Mouse (Mus musculus) CH12.LX (cell line): ENCODE data around the gene S100a14. TPM values are rescaled to one million over a fixed set of nuclear protein-coding genes. Genes with fewer than 3 reads are reported as not detected.

ENCODE experiments used
- DNase-seq: peaks from one replicate; pipeline ENCODE4 v3.0.0-alpha.2; 2013; ENCODE audit errors: extremely low read depth
- H3K27ac ChIP-seq: 2 replicates; pipeline ENCODE4 v1.5.1; 2012; ENCODE audit warnings: low read depth, mild to moderate bottlenecking, control low read depth, moderate library complexity; ENCODE audit not compliant: insufficient read depth
- H3K27me3 ChIP-seq: replicated peaks from 2 replicates; pipeline ENCODE3; 2012; ENCODE audit warnings: inconsistent platforms
- H3K36me3 ChIP-seq, 2 experiments: replicated peaks in 1 of 2; 2 replicates each; pipeline versions ENCODE3 to v1.6.1; 2012; ENCODE audit warnings: inconsistent platforms in 1 of 2, low read length in 1 of 2, mild to moderate bottlenecking in 1 of 2, mixed read lengths in 1 of 2, moderate library complexity in 1 of 2; ENCODE audit not compliant: control insufficient read depth in 1 of 2, insufficient read depth in 1 of 2
- H3K4me1 ChIP-seq, 2 experiments: 2 replicates each; pipeline ENCODE4 v1.6.1; 2012; ENCODE audit warnings: inconsistent platforms in 1 of 2, moderate library complexity in 1 of 2; ENCODE audit not compliant: insufficient read depth in 2 of 2, control insufficient read depth in 1 of 2
- H3K4me2 ChIP-seq: 2 replicates; pipeline ENCODE4 v1.6.1; 2012; ENCODE audit warnings: low read depth, mild to moderate bottlenecking, control low read depth; ENCODE audit not compliant: poor library complexity, insufficient read depth, severe bottlenecking
- H3K4me3 ChIP-seq, 3 experiments: fragments of 150-350 bp in 1 of 3; sonication (generic) in 1 of 3; replicated peaks in 1 of 3; 2 replicates each; pipeline versions ENCODE3 to v1.5.1; 2011 to 2012; ENCODE audit warnings: low read depth in 2 of 3, low read length in 2 of 3, mild to moderate bottlenecking in 2 of 3, moderate library complexity in 2 of 3, control low read depth in 1 of 3, improper control_type of control experiment in 1 of 3, inconsistent platforms in 1 of 3, mixed read lengths in 1 of 3; ENCODE audit not compliant: poor library complexity in 1 of 3
- H3K79me2 ChIP-seq: replicated peaks from 2 replicates; pipeline ENCODE4 v1.6.1; 2012; ENCODE audit warnings: mild to moderate bottlenecking, moderate library complexity; ENCODE audit not compliant: control insufficient read depth, poor library complexity, insufficient read depth, severe bottlenecking; ENCODE audit errors: extremely low read depth
- H3K9ac ChIP-seq: 2 replicates; pipeline ENCODE4 v1.6.1; 2012; ENCODE audit warnings: low read depth, mild to moderate bottlenecking, control low read depth, moderate library complexity; ENCODE audit not compliant: insufficient read depth
- H3K9me3 ChIP-seq: replicated peaks from 2 replicates; pipeline ENCODE3; 2012; ENCODE audit warnings: low read length, inconsistent platforms, mixed read lengths
- BHLHE40 ChIP-seq: IDR thresholded peaks from 2 replicates; pipeline ENCODE4 v1.6.1; 2011; ENCODE audit warnings: mild to moderate bottlenecking, low read depth, low read length, improper control_type of control experiment
- CHD1 ChIP-seq: IDR thresholded peaks from 2 replicates; pipeline ENCODE4 v1.6.1; 2012; ENCODE audit warnings: low read depth, low read length, improper control_type of control experiment, inconsistent platforms
- CHD2 ChIP-seq: IDR thresholded peaks from 2 replicates; pipeline ENCODE4 v1.6.1; 2011; ENCODE audit warnings: low read length, improper control_type of control experiment
- CTCF ChIP-seq, 2 experiments: IDR thresholded peaks in 1 of 2; conservative IDR thresholded peaks in 1 of 2; 2 replicates each; pipeline ENCODE4 v1.5.1; 2011 to 2012; ENCODE audit warnings: low read depth in 2 of 2, low read length in 2 of 2, improper control_type of control experiment in 1 of 2, inconsistent platforms in 1 of 2, mild to moderate bottlenecking in 1 of 2, moderate library complexity in 1 of 2
- E2F4 ChIP-seq: IDR thresholded peaks from 2 replicates; pipeline ENCODE4 v1.6.1; 2011; ENCODE audit warnings: low read depth, low read length, improper control_type of control experiment; ENCODE audit not compliant: insufficient replicate concordance
- ELF1 ChIP-seq: IDR thresholded peaks from 2 replicates; pipeline ENCODE4 v1.6.1; 2014; ENCODE audit warnings: low read depth, mild to moderate bottlenecking, inconsistent platforms, low read length, improper control_type of control experiment
- EP300 ChIP-seq: IDR thresholded peaks from 2 replicates; pipeline ENCODE4 v1.6.1; 2011; ENCODE audit warnings: low read length, improper control_type of control experiment
- ETS1 ChIP-seq: conservative IDR thresholded peaks from 2 replicates; pipeline ENCODE4 v1.6.1; 2012; ENCODE audit warnings: low read depth, mild to moderate bottlenecking, inconsistent platforms, low read length, improper control_type of control experiment, moderate library complexity
- GABPA ChIP-seq: IDR thresholded peaks from 2 replicates; pipeline ENCODE4 v1.6.1; 2012; ENCODE audit warnings: low read depth, low read length, improper control_type of control experiment, inconsistent platforms; ENCODE audit not compliant: insufficient replicate concordance
- HCFC1 ChIP-seq: IDR thresholded peaks from 2 replicates; pipeline ENCODE4 v1.6.1; 2012; ENCODE audit warnings: low read depth, mild to moderate bottlenecking, inconsistent platforms, low read length, improper control_type of control experiment
- IRF4 ChIP-seq: IDR thresholded peaks from 2 replicates; pipeline ENCODE4 v1.6.1; 2014; ENCODE audit warnings: low read depth, mild to moderate bottlenecking, inconsistent platforms, low read length, improper control_type of control experiment
- JUND ChIP-seq: conservative IDR thresholded peaks from 2 replicates; pipeline ENCODE4 v1.6.1; 2011; ENCODE audit warnings: low read depth, low read length, improper control_type of control experiment
- KAT2A ChIP-seq: IDR thresholded peaks from 2 replicates; pipeline ENCODE4 v1.6.1; 2012; ENCODE audit warnings: low read length, improper control_type of control experiment, inconsistent platforms; ENCODE audit not compliant: insufficient replicate concordance
- MAFK ChIP-seq: IDR thresholded peaks from 2 replicates; pipeline ENCODE4 v1.6.1; 2011; ENCODE audit warnings: low read length, improper control_type of control experiment; ENCODE audit not compliant: insufficient replicate concordance
- MAX ChIP-seq: IDR thresholded peaks from 2 replicates; pipeline ENCODE4 v1.6.1; 2011; ENCODE audit warnings: low read length, improper control_type of control experiment
- MAZ ChIP-seq: IDR thresholded peaks from 2 replicates; pipeline ENCODE4 v1.6.1; 2012; ENCODE audit warnings: low read depth, mild to moderate bottlenecking, inconsistent platforms, low read length, improper control_type of control experiment, moderate library complexity
- MEF2A ChIP-seq: IDR thresholded peaks from 2 replicates; pipeline ENCODE4 v1.6.1; 2014; ENCODE audit warnings: low read depth, mild to moderate bottlenecking, inconsistent platforms, low read length, improper control_type of control experiment, borderline replicate concordance
- MXI1 ChIP-seq: IDR thresholded peaks from 2 replicates; pipeline ENCODE4 v1.6.1; 2011; ENCODE audit warnings: mild to moderate bottlenecking, low read depth, low read length, improper control_type of control experiment
- NRF1 ChIP-seq: IDR thresholded peaks from 2 replicates; pipeline ENCODE4 v1.6.1; 2014; ENCODE audit warnings: low read depth, mild to moderate bottlenecking, inconsistent platforms, low read length, improper control_type of control experiment, moderate library complexity
- PAX5 ChIP-seq: IDR thresholded peaks from 2 replicates; pipeline ENCODE4 v1.6.1; 2012; ENCODE audit warnings: low read length, inconsistent platforms, mixed read lengths
- POLR2AphosphoS2 ChIP-seq: IDR thresholded peaks from 2 replicates; pipeline ENCODE4 v1.6.1; 2011; ENCODE audit warnings: low read depth, low read length, improper control_type of control experiment
- RAD21 ChIP-seq: IDR thresholded peaks from 2 replicates; pipeline ENCODE4 v1.6.1; 2011; ENCODE audit warnings: low read depth, mild to moderate bottlenecking, low read length, improper control_type of control experiment, moderate library complexity
- SIN3A ChIP-seq: IDR thresholded peaks from 2 replicates; pipeline ENCODE4 v1.6.1; 2012; ENCODE audit warnings: low read length, improper control_type of control experiment, inconsistent platforms
- SMC3 ChIP-seq: IDR thresholded peaks from 2 replicates; pipeline ENCODE4 v1.6.1; 2011; ENCODE audit warnings: low read depth, low read length, improper control_type of control experiment
- TBP ChIP-seq: conservative IDR thresholded peaks from 2 replicates; pipeline ENCODE4 v1.6.1; 2011; ENCODE audit warnings: low read depth, low read length, improper control_type of control experiment
- TCF12 ChIP-seq: IDR thresholded peaks from 2 replicates; pipeline ENCODE4 v1.6.1; 2014; ENCODE audit warnings: low read depth, mild to moderate bottlenecking, inconsistent platforms, low read length, improper control_type of control experiment
- UBTF ChIP-seq: IDR thresholded peaks from 2 replicates; pipeline ENCODE4 v1.6.1; 2012; ENCODE audit warnings: low read depth, mild to moderate bottlenecking, inconsistent platforms, low read length, improper control_type of control experiment, moderate library complexity
- USF1 ChIP-seq: IDR thresholded peaks from 2 replicates; pipeline ENCODE4 v1.6.1; 2014; ENCODE audit warnings: low read depth, mild to moderate bottlenecking, inconsistent platforms, low read length, improper control_type of control experiment
- USF2 ChIP-seq: conservative IDR thresholded peaks from 2 replicates; pipeline ENCODE4 v1.6.1; 2011; ENCODE audit warnings: low read depth, low read length, improper control_type of control experiment
- ZMIZ1 ChIP-seq: IDR thresholded peaks from 2 replicates; pipeline ENCODE4 v1.6.1; 2012; ENCODE audit warnings: low read depth, mild to moderate bottlenecking, inconsistent platforms, low read length, improper control_type of control experiment
- ZNF384 ChIP-seq: IDR thresholded peaks from 2 replicates; pipeline ENCODE4 v1.6.1; 2012; ENCODE audit warnings: low read depth, low read length, improper control_type of control experiment, inconsistent platforms
- dilution Hi-C: fragments of 300-500 bp; cut with MboI; formaldehyde crosslinking; loops from 2 replicates; pipeline ENCODE4 v1.14.3; 2020; ENCODE audit warnings: low sequenced_read_pairs; ENCODE audit not compliant: extremely low pct_unique_long_range_greater_than_20kb, extremely low pct_ligation_motif_present
- in situ Hi-C: fragments of 300-500 bp; cut with MboI; formaldehyde crosslinking; loops from 3 replicates; pipeline ENCODE4 v1.14.3; 2019; ENCODE audit warnings: low sequenced_read_pairs, low pct_ligation_motif_present, low pct_unique_long_range_greater_than_20kb, mixed read lengths
- polyA plus RNA-seq: library from polyadenylated mRNA; unstranded; fragments of >175 nt; gene quantifications from 2 replicates; pipeline ENCODE4 v1.2.1, GENCODE M21; 2012; ENCODE audit warnings: low read depth; ENCODE audit not compliant: insufficient read length
- total RNA-seq, 2 experiments: library from RNA; depleted of rRNA; stranded (reverse); fragments of 300-350 nt in 1 of 2; fragments of >200 nt in 1 of 2; gene quantifications; 2 replicates each; pipeline ENCODE4 v1.2.3; 2012 to 2014

S100a14 gene
- total and polyA plus RNA-seq, 3 experiments, result not detected

GRCm38 (mm10) chr3:90513796-90514590 is 12.7 kb upstream of the S100a14 start, which contains the start of the genes S100a1 and S100a13:
TSS of gene S100a1 (minus strand) at chr3:90514392.
TSS of gene S100a13 (plus strand) at chr3:90514435.
- dilution Hi-C loops, result no loop called here
- H3K27ac ChIP-seq, result no peak within 1 kb of the TSS
- in situ Hi-C loops, result no loop called here

GRCm38 (mm10) chr3:90514691-90515090 is 12.0 kb upstream of the S100a14 start:
- Histone ChIP-seq H3K4me1 (peaks cover 9 to 18% of the 10 kb centered on the region in 2 experiments; a peak in 2 of 4 replicates), H3K27me3 (no peaks in the 10 kb centered on the region), H3K36me3 (peaks cover 2 to 21% of the 10 kb centered on the region in 2 experiments), H3K79me2 (no peaks in the 10 kb centered on the region), H3K27ac (no peak overlapping the region), H3K9ac (peak overlapping the region; percentile 78), H3K4me3 (peak overlapping the region; percentile 62 to 67 (median 66)), H3K9me3 (no peaks in the 10 kb centered on the region), H3K4me2 (peak overlapping the region; percentile 82)
- dilution Hi-C loops (no loop called here), in situ Hi-C loops (no loop called here)
- DNase-seq, result peak; percentile 54
- TF ChIP-seq CHD1 (no peak), ETS1 (no peak; the same call in 1 of the 2 replicates), GABPA (no peak), ZNF384 (no peak), JUND (no peak), BHLHE40 (peak; percentile 41; the same call in 1 of the 2 replicates), POLR2AphosphoS2 (peak; percentile 63; the same call in 1 of the 2 replicates), PAX5 (no peak), ELF1 (peak; percentile 60; the same call in 1 of the 2 replicates), EP300 (0 out of 2 replicates have a peak, but pooled peaks have one; percentile 17), TCF12 (peak; percentile 67), NRF1 (no peak), MXI1 (peak; percentile 96), IRF4 (peak; percentile 40), UBTF (no peak), CHD2 (no peak), E2F4 (no peak), TBP (peak; percentile 78; the same call in 1 of the 2 replicates), SMC3 (no peak), CTCF (conservative IDR thresholded peaks at IDR 0.05 in 1 of 2, IDR thresholded peaks at IDR 0.05 in 1 of 2; ENCODE audit: low read depth in 2 of 2, low read length in 2 of 2) (no peak), USF1 (no peak), KAT2A (no peak), SIN3A (peak; percentile 80), RAD21 (no peak)

More at GRCm38 (mm10) chr3:90513796-90514590, 12.7 kb upstream of the S100a14 start, which contains the start of the genes S100a1 and S100a13:
- Histone ChIP-seq H3K9me3 (no peaks in the 10 kb centered on the region), H3K9ac (peak within 1 kb of the TSS; percentile 78), H3K4me1 (peaks cover 9 to 18% of the 10 kb centered on the region in 2 experiments; a peak in 2 of 4 replicates), H3K4me2 (peak within 1 kb of the TSS; percentile 82), H3K27me3 (no peaks in the 10 kb centered on the region), H3K36me3 (peaks cover 2 to 21% of the 10 kb centered on the region in 2 experiments), H3K79me2 (peaks cover under 1% of the 10 kb centered on the region; the same call in 1 of the 2 replicates), H3K4me3 (peak within 1 kb of the TSS; percentile 62 to 67 (median 66))
- TF ChIP-seq ELF1 (peak; percentile 32; the same call in 1 of the 2 replicates), NRF1 (no peak), JUND (no peak), HCFC1 (0 out of 2 replicates have a peak, but pooled peaks have one; percentile 14), POLR2AphosphoS2 (no peak), CTCF (conservative IDR thresholded peaks at IDR 0.05 in 1 of 2, IDR thresholded peaks at IDR 0.05 in 1 of 2; ENCODE audit: low read depth in 2 of 2, low read length in 2 of 2) (peak in 1 of 2 experiments; percentile 44; a peak in 2 of 4 replicates), MAFK (no peak), ZMIZ1 (no peak; the same call in 1 of the 2 replicates), MAZ (0 out of 2 replicates have a peak, but pooled peaks have one; percentile 29), MEF2A (peak; percentile 54; the same call in 1 of the 2 replicates), USF2 (no peak), MAX (0 out of 2 replicates have a peak, but pooled peaks have one; percentile 28), IRF4 (peak; percentile 72), ZNF384 (no peak)
- DNase-seq, result no peak
